Mouse (Mus musculus) neural tube, embryonic 14.5 days (tissue): ENCODE results near the gene Gm27021. TPM values are rescaled to one million over a fixed set of nuclear protein-coding genes. Genes with fewer than 3 reads are reported as not detected.
A peak's percentile ranks its signal among the peaks of the same experiment; 100 is the strongest.
"Not testable (repeated sequence)": the region's sequence is repeated elsewhere in the genome, so short reads cannot be mapped to it uniquely, and the experiment has no call there.

Experiments
- ATAC-seq: fragments of 200-750 bp; cut with Nextera tagmentation; 2 replicates; pipeline ENCODE4 v1.8.0; 2017; ENCODE audit warnings: low read depth, mild to moderate bottlenecking, moderate TSS enrichment, moderate library complexity
- H3K27ac ChIP-seq: fragments of 300-500 bp; sonication (generic); 2 replicates; pipeline ENCODE4 v1.5.1; 2014; ENCODE audit warnings: low read depth, mild to moderate bottlenecking, control low read depth, low read length, moderate library complexity, mixed read lengths
- H3K27me3 ChIP-seq: fragments of 300-500 bp; sonication (generic); 2 replicates; pipeline ENCODE4 v1.6.1; 2014; ENCODE audit warnings: low read length; ENCODE audit not compliant: control insufficient read depth, insufficient read depth
- H3K36me3 ChIP-seq: fragments of 300-500 bp; sonication (generic); 2 replicates; pipeline ENCODE4 v1.6.1; 2014; ENCODE audit warnings: low read length, mixed read lengths; ENCODE audit not compliant: control insufficient read depth, insufficient read depth
- H3K4me1 ChIP-seq: fragments of 300-500 bp; sonication (generic); 2 replicates; pipeline ENCODE4 v1.6.1; 2014; ENCODE audit warnings: low read length; ENCODE audit not compliant: control insufficient read depth, insufficient read depth
- H3K4me2 ChIP-seq: fragments of 300-500 bp; sonication (generic); 2 replicates; pipeline ENCODE4 v1.6.1; 2014; ENCODE audit warnings: mild to moderate bottlenecking, low read depth, low read length, control low read depth
- H3K4me3 ChIP-seq: fragments of 300-500 bp; sonication (generic); 2 replicates; pipeline ENCODE4 v1.5.1; 2014; ENCODE audit warnings: low read depth, low read length, control low read depth, mixed read lengths
- H3K9ac ChIP-seq: fragments of 300-500 bp; sonication (generic); replicated peaks from 2 replicates; pipeline ENCODE4 v1.6.1; 2014; ENCODE audit warnings: low read depth, mild to moderate bottlenecking, control low read depth, low read length, mixed read lengths
- H3K9me3 ChIP-seq: fragments of 300-500 bp; sonication (generic); 2 replicates; pipeline ENCODE4 v1.6.1; 2016; ENCODE audit warnings: low read length; ENCODE audit not compliant: control insufficient read depth
- WGBS: fragments of 180-500 bp; shearing (Covaris S2); extraction: QIAGEN DNeasy Blood & Tissue Kit; methylation state at CpG from one replicate; pipeline ENCODE4 v1.1.7; 2014; 5-methylcytosine and 5-hydroxymethylcytosine counted together
- polyA plus RNA-seq: library from polyadenylated mRNA; unstranded; fragments of >200 nt; fragmentation: Nextera tagmentation; extraction: Ambion mirVana; gene quantifications from 2 replicates; pipeline ENCODE4 v1.2.1, GENCODE M21; 2014

Gm27021 gene
- polyA plus RNA-seq, 1 experiment from 2014 or later: 8.4 TPM

DNA sequence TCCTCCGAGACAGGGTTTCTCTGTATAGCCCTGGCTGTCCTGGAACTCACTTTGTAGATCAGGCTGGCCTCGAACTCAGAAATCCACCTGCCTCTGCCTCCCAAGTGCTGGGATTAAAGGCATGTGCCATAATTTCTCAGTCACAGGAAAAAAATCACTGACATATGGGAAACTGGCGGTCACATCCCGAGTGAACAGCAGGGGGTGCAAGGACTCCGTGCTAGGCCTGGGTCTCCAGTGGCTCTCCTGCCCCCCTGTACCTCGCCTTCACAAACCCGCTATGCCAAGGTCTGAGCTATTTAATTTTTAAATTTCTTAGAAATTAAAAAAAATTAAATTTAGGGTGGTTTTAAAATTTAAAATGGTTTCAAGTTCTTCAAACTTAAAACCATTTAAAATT is 12.5 kb upstream of the Gm27021 start:
- H3K27ac ChIP-seq, H3K36me3 ChIP-seq, H3K4me1 ChIP-seq, ATAC-seq, H3K4me3 ChIP-seq, H3K9ac ChIP-seq, H3K27me3 ChIP-seq, H3K4me2 ChIP-seq, H3K9me3 ChIP-seq: not testable (repeated sequence)
- 61% methylated on average over 7 of the region's 7 CpGs for WGBS

DNA sequence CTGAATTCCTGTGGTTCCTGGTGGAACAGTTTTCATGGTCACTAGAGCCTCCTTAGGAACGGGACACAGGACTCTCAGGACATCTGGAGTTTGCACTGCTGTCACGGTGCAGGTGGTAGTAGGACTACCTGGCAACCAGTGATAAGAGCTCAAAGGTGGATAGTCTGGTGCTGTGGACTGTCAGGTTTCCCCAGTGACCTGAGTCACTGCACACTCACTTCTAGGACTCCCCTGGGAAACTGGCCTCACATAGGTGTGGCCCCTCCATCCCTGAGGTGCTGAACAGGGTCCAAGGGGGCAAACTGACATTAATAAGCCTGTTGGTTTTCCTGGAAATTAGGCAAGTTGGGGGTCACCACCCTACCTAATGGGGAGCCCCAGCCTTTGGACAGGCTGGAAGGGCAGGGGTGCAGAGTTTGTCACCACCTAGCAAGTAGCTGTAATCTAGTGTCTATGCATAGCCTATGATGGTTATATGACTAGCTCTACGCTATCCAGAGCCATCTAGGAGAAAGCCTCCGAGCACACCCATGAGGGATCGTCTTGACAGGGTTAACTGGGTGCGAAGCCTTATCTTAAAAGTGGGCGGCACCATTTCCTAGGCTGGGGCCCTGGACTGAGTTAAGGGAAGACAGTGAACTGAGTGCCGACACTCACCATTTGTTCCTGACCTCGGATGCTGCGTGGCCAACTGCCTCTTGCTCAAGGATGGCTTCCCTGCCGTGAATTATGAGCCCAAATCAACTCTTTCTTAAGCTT is 11.9 kb upstream of the Gm27021 start:
- WGBS: 79% methylated on average over 11 of the region's 11 CpGs
- Histone ChIP-seq H3K4me2 (no peak overlapping the region), H3K27me3 (no peaks in the 10 kb centered on the region), H3K9ac (no peak overlapping the region), H3K4me3 (no peak overlapping the region), H3K9me3 (no peaks in the 10 kb centered on the region), H3K36me3 (no peaks in the 10 kb centered on the region), H3K4me1 (no peaks in the 10 kb centered on the region), H3K27ac (no peak overlapping the region)
- no peak for ATAC-seq

DNA sequence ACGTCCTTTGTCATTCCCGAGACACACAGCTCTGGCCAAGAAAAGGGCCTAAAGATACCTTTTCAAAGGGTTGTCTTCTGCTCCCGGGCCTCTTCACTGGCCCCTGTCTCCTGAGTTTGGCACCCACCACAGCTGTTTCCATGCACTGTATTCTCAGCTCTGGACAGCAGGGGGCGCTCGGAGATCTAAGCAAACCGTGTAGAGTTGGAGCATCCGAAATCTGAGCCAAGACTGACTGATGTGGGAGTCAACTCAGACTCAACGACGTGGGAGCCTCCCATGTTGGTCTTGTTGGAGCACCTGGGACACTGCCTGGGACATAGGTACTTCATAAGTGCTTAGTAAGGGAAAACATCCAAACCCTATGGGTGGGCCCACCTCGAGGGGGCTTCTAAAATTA is 10.6 kb upstream of the Gm27021 start:
- ATAC-seq: peak; percentile 58; the same call in 1 of the 2 replicates
- WGBS: 16% methylated on average over 10 of the region's 10 CpGs
- no peak overlapping the region for H3K9ac ChIP-seq

DNA sequence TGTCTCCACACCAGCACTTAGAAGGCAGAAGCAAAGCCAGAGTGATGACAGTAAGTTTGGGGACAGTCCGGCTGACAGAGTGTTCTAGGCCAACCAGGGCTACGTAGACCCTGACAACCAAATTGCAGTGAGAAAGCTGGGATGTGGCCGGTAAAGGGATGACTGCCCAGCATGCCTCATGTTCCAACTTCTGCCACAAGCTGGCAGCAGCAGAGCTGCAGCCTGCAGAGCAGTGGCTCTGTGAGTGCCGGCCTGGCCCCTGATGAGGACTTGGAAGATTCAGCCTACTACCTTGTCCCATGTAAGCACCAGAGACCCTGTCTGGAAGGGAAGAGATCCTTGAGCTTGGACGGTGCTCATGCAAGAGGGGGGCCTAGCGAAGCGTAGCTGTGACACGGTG is 7.8 kb upstream of the Gm27021 start:
- no peak for ATAC-seq
- H3K4me2 ChIP-seq: no peak overlapping the region
- H3K9ac ChIP-seq: no peak overlapping the region
- no peak overlapping the region for H3K4me3 ChIP-seq
- WGBS: 76% methylated on average over 8 of the region's 8 CpGs
- no peak overlapping the region for H3K27ac ChIP-seq
- H3K27me3 ChIP-seq: no peaks in the 10 kb centered on the region
- no peaks in the 10 kb centered on the region for H3K9me3 ChIP-seq
- no peaks in the 10 kb centered on the region for H3K4me1 ChIP-seq
- H3K36me3 ChIP-seq: peaks cover 27% of the 10 kb centered on the region

More for the DNA sequence above, 10.6 kb upstream of the Gm27021 start:
- Histone ChIP-seq H3K4me3 (no peak overlapping the region), H3K9me3 (no peaks in the 10 kb centered on the region), H3K4me1 (no peaks in the 10 kb centered on the region), H3K4me2 (no peak overlapping the region), H3K27ac (no peak overlapping the region), H3K36me3 (peaks cover 8% of the 10 kb centered on the region), H3K27me3 (no peaks in the 10 kb centered on the region)

DNA sequence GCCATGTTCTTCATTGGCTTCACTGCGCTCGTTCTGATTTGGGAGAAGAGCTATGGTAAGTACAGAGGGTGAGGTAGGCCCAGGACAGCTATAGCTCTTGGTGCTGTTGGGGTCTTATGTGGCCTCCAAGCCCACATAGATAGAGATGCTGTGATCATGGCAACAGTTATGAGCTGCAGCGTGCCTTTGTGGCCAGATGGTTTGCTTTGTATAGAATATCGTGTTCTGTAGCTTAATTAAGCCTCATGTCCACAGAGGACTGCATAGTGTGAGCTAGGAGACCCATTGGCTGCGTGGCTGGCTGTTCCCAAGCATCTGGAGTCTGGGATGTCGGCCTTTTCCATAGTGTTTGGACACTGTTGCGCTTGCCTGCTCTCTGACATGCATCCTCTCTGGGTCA is 5.4 kb upstream of the Gm27021 start:
- Histone ChIP-seq H3K9me3 (no peaks in the 10 kb centered on the region), H3K36me3 (peaks cover 34% of the 10 kb centered on the region), H3K27ac (no peak overlapping the region), H3K4me2 (no peak overlapping the region), H3K4me3 (no peak overlapping the region), H3K27me3 (no peaks in the 10 kb centered on the region), H3K4me1 (0 out of 2 replicates have a peak, but pooled peaks cover 3% of the 10 kb centered on the region), H3K9ac (no peak overlapping the region)
- ATAC-seq: no peak
- 94% methylated on average over 7 of the region's 7 CpGs for WGBS

DNA sequence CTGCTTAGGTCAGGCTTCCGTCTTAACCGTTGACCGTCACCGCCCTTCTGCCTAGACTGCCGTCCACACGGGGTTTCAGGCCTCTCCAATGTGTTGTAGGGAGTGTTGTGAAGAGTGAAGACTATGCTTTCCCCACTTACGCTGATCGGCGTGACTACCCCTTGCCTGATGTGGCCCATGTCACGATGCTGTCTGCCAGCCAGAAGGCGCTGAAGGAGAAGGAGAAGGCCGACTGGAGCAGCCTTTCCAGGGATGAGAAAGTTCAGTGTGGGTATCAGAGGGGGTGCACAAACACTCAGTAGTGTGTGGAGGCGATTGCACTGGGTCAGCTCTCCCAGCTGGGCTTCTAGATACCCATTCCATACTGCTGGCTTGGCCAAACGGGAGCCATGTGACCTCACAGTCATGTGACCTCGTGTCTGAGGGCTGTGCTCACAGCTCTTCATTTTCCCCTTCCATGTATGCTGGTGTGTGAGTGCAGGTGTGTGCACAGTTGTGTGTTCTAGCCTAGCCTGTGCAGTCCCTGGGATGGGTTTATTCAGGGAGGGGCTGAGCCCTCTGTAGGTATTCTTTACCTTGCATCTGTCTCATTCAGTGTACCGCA is 4.8 kb upstream of the Gm27021 start:
- 92% methylated on average over 16 of the region's 16 CpGs for WGBS
- Histone ChIP-seq H3K4me2 (no peak overlapping the region), H3K4me3 (no peak overlapping the region), H3K27me3 (no peaks in the 10 kb centered on the region), H3K36me3 (peaks cover 34% of the 10 kb centered on the region), H3K9me3 (no peaks in the 10 kb centered on the region), H3K9ac (no peak overlapping the region), H3K27ac (no peak overlapping the region), H3K4me1 (0 out of 2 replicates have a peak, but pooled peaks cover 3% of the 10 kb centered on the region)
- ATAC-seq: no peak

DNA sequence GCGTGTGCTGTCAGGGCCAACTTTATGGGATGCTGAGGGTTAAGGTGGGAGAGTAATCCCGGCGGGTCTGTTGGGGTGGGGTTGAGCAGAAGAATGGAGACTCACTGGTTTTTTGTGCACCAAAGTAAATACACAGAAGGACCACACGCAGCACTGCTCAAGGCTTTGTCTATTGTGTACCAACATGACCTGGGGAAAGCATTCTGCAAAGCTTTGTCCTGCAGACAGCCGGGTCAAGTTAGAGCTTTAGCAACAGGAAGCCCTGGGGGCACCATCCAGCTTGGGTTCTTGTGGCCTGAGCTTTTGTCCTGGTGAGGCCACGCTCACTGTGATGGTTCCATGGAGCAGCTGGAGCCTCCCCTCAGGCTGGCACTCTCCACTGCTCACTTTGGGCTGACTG is 3.9 kb upstream of the Gm27021 start:
- peaks cover 3% of the 10 kb centered on the region; the same call in 1 of the 2 replicates for H3K27me3 ChIP-seq
- H3K36me3 ChIP-seq: peaks cover 34% of the 10 kb centered on the region
- no peak overlapping the region for H3K9ac ChIP-seq
- H3K4me3 ChIP-seq: no peak overlapping the region
- H3K27ac ChIP-seq: no peak overlapping the region
- H3K4me1 ChIP-seq: peaks cover 8% of the 10 kb centered on the region
- no peak overlapping the region for H3K4me2 ChIP-seq
- WGBS: 46% methylated on average over 6 of the region's 6 CpGs
- no peaks in the 10 kb centered on the region for H3K9me3 ChIP-seq
- ATAC-seq: no peak

DNA sequence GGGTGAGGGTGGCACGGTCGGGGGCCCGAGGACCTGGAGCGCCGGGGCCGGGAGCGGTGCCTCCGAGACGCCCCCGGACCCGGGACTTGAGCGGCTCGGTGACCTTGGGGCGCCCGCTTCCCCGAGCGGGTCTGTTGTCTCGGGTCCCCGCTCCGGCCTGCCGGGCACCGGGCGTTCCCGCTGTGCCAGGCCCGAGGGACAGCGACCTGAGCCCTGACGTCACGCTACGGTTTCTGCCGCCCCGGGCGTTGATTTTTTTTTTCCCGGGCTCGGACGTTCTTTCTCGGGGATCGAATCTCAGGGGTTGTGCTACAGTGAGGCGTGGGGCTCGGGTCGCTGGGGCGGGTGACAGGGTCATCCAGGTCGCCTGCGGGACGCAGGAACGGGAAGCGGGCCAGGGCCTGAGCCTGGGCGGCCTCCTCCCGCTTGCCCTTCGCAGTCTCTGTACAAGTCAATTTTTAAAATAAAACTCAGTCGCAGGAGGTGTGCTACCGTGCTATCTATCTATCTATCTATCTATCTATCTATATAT is 561 bp upstream of the Gm27021 start, which contains the start of gene Emc8:
Gene Emc8 (minus strand): TSS at position 200 of the 532 bp plus-strand sequence.
- Histone ChIP-seq H3K36me3 (peaks cover 25% of the 10 kb centered on the region), H3K4me3 (peak within 1 kb of the TSS; percentile 93), H3K27ac (peak within 1 kb of the TSS; percentile 85), H3K27me3 (peaks cover 3% of the 10 kb centered on the region; the same call in 1 of the 2 replicates), H3K9ac (peak within 1 kb of the TSS; percentile 94), H3K4me1 (peaks cover 24% of the 10 kb centered on the region), H3K4me2 (peak within 1 kb of the TSS; percentile 90), H3K9me3 (no peaks in the 10 kb centered on the region)
- no peak; the same call in 1 of the 2 replicates for ATAC-seq
- 1% methylated on average over 47 of the region's 51 CpGs for WGBS
